In genomic region chr19:53649361-53649760, GRCm38 (mm10) we compare ENCODE assay signal across 9 mouse cellular contexts. TPM values are rescaled to one million over a fixed set of nuclear protein-coding genes. Genes with fewer than 3 reads are reported as not detected.
A peak's percentile ranks its signal among the peaks of the same experiment; 100 is the strongest.
DNase-seq lines count a peak whose midpoint lies in the region; ATAC-seq and TF ChIP-seq lines count a peak whose summit lies in the region.
"Had no signal": no experiment of that assay in that cellular context is flagged by ENCODE, and none has a peak within 500 bp of the region (broad histone marks: within the 10 kb centered on the region; RNA-seq: fewer than 3 reads in every experiment).

No protein-coding gene starts in this region.

- peaks cover 29% of the 10 kb centered on the region for H3K36me3 ChIP-seq in kidney, embryonic 15.5 days
- H3K36me3 ChIP-seq in kidney, adult 2 months (ENCODE audit: control insufficient read depth, insufficient read depth, low read length): peaks cover 3% of the 10 kb centered on the region; the same call in 1 of the 2 replicates
- peaks cover 24% of the 10 kb centered on the region for H3K36me3 ChIP-seq in C2C12 (ENCODE audit: control insufficient read depth, insufficient read depth)

- no peak overlapping the region for H3K4me3 ChIP-seq in kidney, embryonic 15.5 days (replicated peaks)
- H3K4me3 ChIP-seq in kidney, adult 2 months (ENCODE audit: insufficient read depth, low read depth, low read length): no peak overlapping the region
- H3K4me3 ChIP-seq in C2C12 (ENCODE audit: insufficient read depth, poor library complexity, severe bottlenecking): no peak overlapping the region

- no peaks in the 10 kb centered on the region for H3K9me3 ChIP-seq in kidney, embryonic 15.5 days (replicated peaks)

- no peak for TF ChIP-seq POLR2A in kidney, adult 2 months (IDR thresholded peaks at IDR 0.05; ENCODE audit: low read depth, low read length)

- ATAC-seq in kidney, embryonic 15.5 days (replicated peaks; ENCODE audit: low FRiP score): peak; percentile 10
- ATAC-seq: inflammation-experienced regulatory T-cells, adult 6 months had no signal

- H3K4me2 ChIP-seq in kidney, embryonic 15.5 days: no peak overlapping the region

- no peak overlapping the region for H3ac ChIP-seq in C2C12 (ENCODE audit: control insufficient read depth, insufficient read length, low read depth)

- H3K27me3 ChIP-seq in kidney, embryonic 15.5 days: no peaks in the 10 kb centered on the region
- no peaks in the 10 kb centered on the region for H3K27me3 ChIP-seq in kidney, adult 2 months (replicated peaks; ENCODE audit: control insufficient read depth, insufficient read depth, low read length)
- H3K27me3 ChIP-seq in C2C12 (ENCODE audit: control insufficient read depth, insufficient read depth, insufficient read length): no peaks in the 10 kb centered on the region

- DNase-seq in cerebellum, postnatal 10 days: peak; percentile 27 to 47
- DNase-seq in cerebellum, adult 9-10 months: no peak
- DNase-seq in kidney, adult 2 months: no peak
- peak; percentile 56 for DNase-seq in heart, postnatal 4 days
- DNase-seq in thymus, adult 18-20 months: no peak
- DNase-seq in MN1 (ENCODE audit: low spot score): no peak

- WGBS in kidney, embryonic 15.5 days: 59% methylated on average over 6 of the region's 6 CpGs
- WGBS in kidney, adult 2 months: 70% methylated on average over 6 of the region's 6 CpGs

- H3K79me2 ChIP-seq in C2C12 (ENCODE audit: control insufficient read depth, insufficient read depth): no peaks in the 10 kb centered on the region

- H3K79me3 ChIP-seq in C2C12 (ENCODE audit: low read depth): no peaks in the 10 kb centered on the region

- H3K4me1 ChIP-seq in kidney, embryonic 15.5 days: peaks cover 61% of the 10 kb centered on the region
- H3K4me1 ChIP-seq in kidney, adult 2 months (ENCODE audit: control insufficient read depth, insufficient read depth, low read length): no peaks in the 10 kb centered on the region; the same call in 1 of the 2 replicates

- H3K9ac ChIP-seq in kidney, embryonic 15.5 days: peak overlapping the region; percentile 11; the same call in 1 of the 2 replicates

- H3K27ac ChIP-seq in kidney, embryonic 15.5 days: peak overlapping the region; percentile 76
- H3K27ac ChIP-seq in kidney, adult 2 months (ENCODE audit: insufficient read depth, low read depth, low read length): no peak overlapping the region

- no peak for TF ChIP-seq CTCF in kidney, adult 2 months (conservative IDR thresholded peaks at IDR 0.05; ENCODE audit: insufficient read depth, insufficient read length, low read depth, low read length)
- TF ChIP-seq CTCF in C2C12 (IDR thresholded peaks at IDR 0.05; ENCODE audit: control insufficient read depth, insufficient read depth, insufficient read length): peak; percentile 43

TF ChIP-seq in C2C12, 6 proteins besides CTCF, POLR2A, EP300 and RAD21:
- no peak for TF ChIP-seq CEBPB (IDR thresholded peaks at IDR 0.05; ENCODE audit: low read depth)
- TF ChIP-seq MYOG (IDR thresholded peaks at IDR 0.05; ENCODE audit: control insufficient read depth, extremely low read depth, insufficient read length): no peak
- no peak for TF ChIP-seq FOSL1 (IDR thresholded peaks at IDR 0.05; ENCODE audit: insufficient read depth, low read length, poor library complexity, severe bottlenecking)
- no peak for TF ChIP-seq USF1 (IDR thresholded peaks at IDR 0.05; ENCODE audit: low read depth)
- TF ChIP-seq MAX (IDR thresholded peaks at IDR 0.05): no peak
- no peak for TF ChIP-seq MYOD1 (IDR thresholded peaks at IDR 0.05; ENCODE audit: control insufficient read depth, insufficient read length, low read depth)
TF ChIP-seq in C2C12: peak in this region for 0.

RNA-seq across cellular contexts. Expression of gene Rbm20, which starts 27.7 kb away (rescaled TPM):
- 2.9 and 3.0 TPM in 2 replicates for polyA plus RNA-seq in kidney, embryonic 15.5 days (2015; fragmentation: Nextera tagmentation; extraction: Ambion mirVana)
- 4.3 and 4.5 TPM in 2 replicates for polyA plus RNA-seq in kidney, adult 2 months (2012; rRNA removed)
- 23.1 TPM for polyA plus RNA-seq in C2C12 (2012; fragmentation: generic; extraction: Trizol)
- total RNA-seq in heart, postnatal 4 days (2021): 100 to 1,000 TPM; 265 to 287 TPM

RNA-seq across cellular contexts. Expression of gene Smc3, which starts 49.2 kb away (rescaled TPM):
- 74.7 and 75.6 TPM in 2 replicates for polyA plus RNA-seq in kidney, embryonic 15.5 days (2015; fragmentation: Nextera tagmentation; extraction: Ambion mirVana)
- 3.3 and 5.1 TPM in 2 replicates for polyA plus RNA-seq in kidney, adult 2 months (2012; rRNA removed)
- 10.1 TPM for polyA plus RNA-seq in C2C12 (2012; fragmentation: generic; extraction: Trizol)
- total RNA-seq in heart, postnatal 4 days (2021): 10 to 100 TPM; 33.2 to 34.2 TPM

Comparison
In these comparisons a context has a peak if more than half of its experiments do, and no peak if none do; other contexts are left out.
1. DNase-seq: peak in cerebellum, postnatal 10 days (2 of 2) and heart, postnatal 4 days (single experiment); none in cerebellum, adult 9-10 months (single experiment), kidney, adult 2 months (single experiment), thymus, adult 18-20 months (0 of 2) and MN1 (single experiment).